Mouse (Mus musculus) forebrain, embryonic 13.5 days (tissue): Measurements from ENCODE around the gene Ciart. TPM values are rescaled to one million over a fixed set of nuclear protein-coding genes. Genes with fewer than 3 reads are reported as not detected.
A peak's percentile ranks its signal among the peaks of the same experiment; 100 is the strongest.
"Not testable (repeated sequence)": the region's sequence is repeated elsewhere in the genome, so short reads cannot be mapped to it uniquely, and the experiment has no call there.

ENCODE experiments used
- ATAC-seq: fragments of 200-750 bp; cut with Nextera tagmentation; 2 replicates; pipeline ENCODE4 v1.8.0; 2017
- H3K27ac ChIP-seq: fragments of 300-500 bp; sonication (generic); 2 replicates; pipeline ENCODE4 v1.5.1; 2015; ENCODE audit warnings: inconsistent platforms, mild to moderate bottlenecking, moderate library complexity
- H3K27me3 ChIP-seq: fragments of 300-500 bp; sonication (generic); 2 replicates; pipeline ENCODE4 v1.6.1; 2015; ENCODE audit warnings: mild to moderate bottlenecking, inconsistent platforms
- H3K36me3 ChIP-seq: fragments of 300-500 bp; sonication (generic); 2 replicates; pipeline ENCODE4 v1.6.1; 2015; ENCODE audit warnings: mild to moderate bottlenecking, inconsistent platforms; ENCODE audit not compliant: poor library complexity, severe bottlenecking
- H3K4me1 ChIP-seq: fragments of 300-500 bp; sonication (generic); 2 replicates; pipeline ENCODE4 v1.6.1; 2015; ENCODE audit warnings: inconsistent platforms
- H3K4me2 ChIP-seq: fragments of 300-500 bp; sonication (generic); 2 replicates; pipeline ENCODE4 v1.6.1; 2015; ENCODE audit warnings: inconsistent platforms, mild to moderate bottlenecking, moderate library complexity
- H3K4me3 ChIP-seq: fragments of 300-500 bp; sonication (generic); 2 replicates; pipeline ENCODE4 v1.5.1; 2015; ENCODE audit warnings: mild to moderate bottlenecking, inconsistent platforms
- H3K9ac ChIP-seq: fragments of 300-500 bp; sonication (generic); 2 replicates; pipeline ENCODE4 v1.6.1; 2015; ENCODE audit warnings: mild to moderate bottlenecking, inconsistent platforms
- H3K9me3 ChIP-seq: fragments of 300-500 bp; sonication (generic); replicated peaks from 2 replicates; pipeline ENCODE4 v1.6.1; 2016; ENCODE audit warnings: inconsistent platforms
- WGBS: fragments of 180-500 bp; shearing (Covaris S2); methylation state at CpG from one replicate; pipeline ENCODE4 v1.1.7; 2015; 5-methylcytosine and 5-hydroxymethylcytosine counted together
- polyA plus RNA-seq: library from polyadenylated mRNA; unstranded; fragments of >200 nt; fragmentation: Nextera tagmentation; extraction: Ambion mirVana; gene quantifications from 2 replicates; pipeline ENCODE4 v1.2.1, GENCODE M21; 2015

Gene Ciart
- polyA plus RNA-seq, 1 experiment from 2014 or later = 5.2 TPM

DNA sequence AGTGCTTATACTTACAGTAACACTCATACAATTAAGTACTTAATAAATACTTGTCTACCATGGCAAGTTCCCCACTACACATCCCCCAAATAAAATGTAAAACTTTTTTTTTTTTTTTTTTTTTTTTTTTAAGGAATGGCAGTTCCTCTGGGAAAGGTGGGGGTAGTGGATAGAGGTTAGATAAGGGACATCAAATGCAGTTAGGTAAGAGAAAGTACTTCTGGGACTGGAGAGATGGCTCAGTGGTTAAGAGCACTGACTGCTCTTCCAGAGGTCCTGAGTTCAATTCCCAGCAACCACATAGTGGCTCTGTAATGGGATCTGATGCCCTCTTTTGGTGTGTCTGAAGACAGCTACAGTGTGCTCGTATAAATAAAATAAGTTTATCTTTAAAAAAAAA, 25.0 kb downstream of the Ciart start:
- Histone ChIP-seq H3K4me1 (peaks cover 12% of the 10 kb centered on the region), H3K36me3 (peaks cover 14% of the 10 kb centered on the region)
- H3K4me3 ChIP-seq, H3K27me3 ChIP-seq, H3K9me3 ChIP-seq, H3K27ac ChIP-seq, H3K9ac ChIP-seq, ATAC-seq, H3K4me2 ChIP-seq: not testable (repeated sequence)
- WGBS = 83% methylated on average over 1 of the region's 1 CpGs

DNA sequence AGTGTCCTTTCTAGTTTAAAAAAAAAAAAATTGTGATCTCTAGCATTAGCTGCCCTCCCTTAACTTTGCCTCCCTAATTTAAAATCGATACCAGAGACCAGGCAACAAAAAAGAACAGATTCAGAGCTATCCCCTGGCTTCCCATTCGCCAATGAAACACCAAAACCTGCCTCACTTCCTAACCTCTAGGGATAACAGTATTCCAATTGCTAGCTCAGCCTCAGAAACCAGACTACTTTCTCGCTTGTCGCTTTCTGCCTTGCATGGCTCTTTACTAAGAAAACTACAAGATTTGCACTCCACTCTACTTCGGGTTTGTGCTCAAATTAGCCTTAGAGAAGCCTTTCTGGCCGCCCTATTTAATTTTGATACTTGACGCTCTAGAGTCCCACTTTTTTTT, 25.9 kb downstream of the Ciart start:
- H3K4me1 ChIP-seq = peaks cover 12% of the 10 kb centered on the region
- peak overlapping the region; percentile 74 for H3K4me2 ChIP-seq
- H3K27me3 ChIP-seq = no peaks in the 10 kb centered on the region
- peak; percentile 16 for ATAC-seq
- H3K36me3 ChIP-seq = peaks cover 24% of the 10 kb centered on the region
- peak overlapping the region; percentile 73 for H3K27ac ChIP-seq
- no peaks in the 10 kb centered on the region for H3K9me3 ChIP-seq
- 29% methylated on average over 7 of the region's 7 CpGs for WGBS
- peak overlapping the region; percentile 90 for H3K4me3 ChIP-seq
- peak overlapping the region; percentile 87 for H3K9ac ChIP-seq

DNA sequence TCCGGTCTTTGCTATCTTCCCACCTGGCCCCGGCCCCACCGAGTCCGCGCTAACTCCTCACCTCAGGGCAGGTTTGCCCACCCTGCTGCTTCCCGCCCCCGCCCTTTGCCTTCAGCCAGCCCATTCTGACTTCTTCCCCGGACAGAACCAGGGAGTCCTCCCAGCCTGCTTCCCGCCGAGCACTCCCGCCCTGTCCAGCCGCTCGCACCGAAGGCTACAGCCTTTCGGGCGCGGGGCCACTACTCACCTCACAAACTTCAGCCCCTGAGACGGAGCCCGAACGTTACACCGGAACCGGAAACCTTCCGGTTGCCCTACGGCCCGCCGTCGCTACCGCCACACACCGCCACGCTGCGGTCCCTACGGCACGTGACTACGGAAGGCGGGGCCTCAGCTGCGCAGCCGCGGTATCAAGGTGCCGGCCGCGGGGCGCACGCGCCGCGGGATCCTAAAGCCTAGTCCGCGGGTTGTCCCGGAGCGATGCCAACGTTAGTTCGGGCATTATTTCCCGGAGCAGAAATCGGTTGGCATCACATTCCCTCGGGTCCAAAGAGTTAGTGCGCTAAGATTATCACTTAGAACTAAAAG, 26.5 kb downstream of the Ciart start, which contains the start of gene Prpf3:
Gene Prpf3, minus strand, starts transcription at position 384 of the 588 bp plus-strand sequence.
- Histone ChIP-seq H3K36me3 (peaks cover 29% of the 10 kb centered on the region), H3K4me2 (peak within 1 kb of the TSS; percentile 74), H3K9me3 (no peaks in the 10 kb centered on the region), H3K4me3 (peak within 1 kb of the TSS; percentile 90), H3K27me3 (no peaks in the 10 kb centered on the region), H3K9ac (peak within 1 kb of the TSS; percentile 87), H3K27ac (peak within 1 kb of the TSS; percentile 73), H3K4me1 (peaks cover 12% of the 10 kb centered on the region)
- ATAC-seq = peak; percentile 99
- WGBS = under 1% methylated on average over 56 of the region's 56 CpGs

DNA sequence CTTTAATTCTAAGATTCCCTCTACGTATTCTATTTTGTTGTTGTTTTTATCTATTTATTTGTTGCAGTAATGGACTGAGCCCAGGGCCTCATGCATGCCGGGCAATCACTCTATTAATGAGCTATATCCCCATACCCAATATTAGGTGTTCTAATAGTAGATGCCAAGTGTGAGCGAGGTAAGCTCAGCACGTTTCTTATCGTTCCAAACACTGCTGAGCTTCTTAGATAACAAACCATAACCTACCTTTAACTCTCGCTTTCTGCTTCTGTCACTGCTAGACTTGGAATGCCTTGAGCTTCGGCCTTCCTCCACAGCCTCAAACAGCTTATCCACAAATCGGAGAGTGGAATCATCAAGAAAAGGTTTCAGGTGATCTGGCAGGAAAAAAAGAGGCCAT, 30.7 kb downstream of the Ciart start:
- no peaks in the 10 kb centered on the region for H3K9me3 ChIP-seq
- H3K4me3 ChIP-seq = no peak overlapping the region
- H3K4me1 ChIP-seq = peaks cover 12% of the 10 kb centered on the region
- peaks cover 72% of the 10 kb centered on the region for H3K36me3 ChIP-seq
- ATAC-seq = no peak
- H3K27ac ChIP-seq = no peak overlapping the region
- H3K9ac ChIP-seq = no peak overlapping the region
- no peak overlapping the region for H3K4me2 ChIP-seq
- 97% methylated on average over 8 of the region's 8 CpGs for WGBS
- no peaks in the 10 kb centered on the region for H3K27me3 ChIP-seq

DNA sequence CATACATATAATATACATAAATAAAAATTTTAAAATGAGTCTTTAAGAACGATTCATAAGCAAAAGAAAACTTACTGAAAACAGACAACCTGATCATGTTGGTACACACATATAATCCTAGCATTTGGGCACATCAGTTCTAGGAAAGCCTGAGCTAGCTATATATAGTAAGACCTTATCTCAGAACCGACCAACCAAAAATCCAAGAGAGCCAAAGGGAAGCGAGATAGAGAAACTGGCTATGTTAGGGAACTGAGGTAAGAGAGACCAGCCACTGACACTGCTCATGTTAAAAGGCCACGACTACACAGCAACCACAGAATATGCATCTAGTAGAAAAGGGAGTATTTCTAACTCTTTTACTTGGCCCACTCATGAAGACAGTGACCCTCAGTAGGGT, 31.4 kb downstream of the Ciart start:
- Histone ChIP-seq H3K4me2 (no peak overlapping the region), H3K27ac (no peak overlapping the region), H3K27me3 (no peaks in the 10 kb centered on the region), H3K9ac (no peak overlapping the region), H3K9me3 (no peaks in the 10 kb centered on the region), H3K36me3 (peaks cover 79% of the 10 kb centered on the region), H3K4me1 (peaks cover 9% of the 10 kb centered on the region), H3K4me3 (no peak overlapping the region)
- no peak for ATAC-seq
- 84% methylated on average over 4 of the region's 4 CpGs for WGBS

DNA sequence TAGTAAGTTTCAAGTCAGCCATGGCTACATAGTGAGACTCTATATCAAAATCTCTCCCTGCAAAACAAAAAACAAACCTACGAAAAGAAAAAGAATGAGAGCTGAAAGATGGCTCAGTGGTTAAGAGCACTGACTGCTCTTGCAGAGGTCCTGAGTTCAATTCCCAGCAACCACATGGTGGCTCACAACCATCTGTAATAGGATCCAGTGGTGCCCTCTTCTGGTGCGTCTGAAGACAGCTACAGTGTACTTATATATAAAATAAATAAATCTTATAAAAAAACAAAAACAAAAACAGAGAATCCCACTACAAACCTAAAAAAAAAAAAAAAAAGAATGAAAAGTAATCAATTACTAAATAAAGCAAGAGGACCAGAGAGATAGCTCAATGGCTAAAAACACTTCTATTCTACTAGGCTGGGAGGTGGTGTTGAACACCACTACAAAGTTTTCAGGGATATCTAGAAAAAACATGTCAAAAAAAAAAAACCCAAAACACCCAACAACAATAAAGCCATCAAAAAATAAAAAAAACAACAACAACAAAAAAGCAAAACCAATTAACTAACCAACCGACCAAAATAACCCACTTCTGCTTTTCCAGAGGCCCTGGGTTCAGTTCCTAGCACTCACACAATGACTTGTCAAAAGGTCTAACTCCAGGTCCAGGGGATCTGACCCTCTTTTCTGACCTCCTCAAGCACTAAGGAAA, 39.4 kb downstream of the Ciart start:
- Histone ChIP-seq H3K27ac (no peak overlapping the region), H3K9ac (no peak overlapping the region), H3K36me3 (peaks cover 92% of the 10 kb centered on the region), H3K4me1 (no peaks in the 10 kb centered on the region), H3K9me3 (no peaks in the 10 kb centered on the region), H3K4me2 (no peak overlapping the region), H3K27me3 (no peaks in the 10 kb centered on the region), H3K4me3 (no peak overlapping the region)
- no peak for ATAC-seq
- WGBS = 93% methylated on average over 3 of the region's 3 CpGs

DNA sequence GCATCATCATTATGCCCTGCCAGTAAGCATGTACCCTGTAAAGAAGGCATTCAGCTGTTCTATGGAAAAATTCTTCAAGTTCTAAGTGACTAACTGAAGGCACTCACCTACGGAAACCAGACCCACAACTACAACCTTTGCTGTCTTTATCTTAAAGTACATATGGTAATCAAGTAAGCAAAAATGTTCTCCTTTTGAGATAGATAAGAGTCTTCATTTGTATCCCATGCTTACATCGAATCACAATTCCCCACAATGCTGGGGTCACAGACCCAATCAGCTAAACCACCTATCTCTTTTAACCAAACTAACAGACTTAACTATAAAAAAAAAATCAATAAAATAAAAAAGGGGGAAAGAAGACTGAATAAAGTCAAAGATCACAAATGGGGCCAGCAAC, 42.8 kb downstream of the Ciart start:
- WGBS = 97% methylated on average over 2 of the region's 2 CpGs
- Histone ChIP-seq H3K4me2 (no peak overlapping the region), H3K27ac (no peak overlapping the region), H3K4me1 (no peaks in the 10 kb centered on the region), H3K27me3 (no peaks in the 10 kb centered on the region), H3K36me3 (peaks cover 84% of the 10 kb centered on the region), H3K9me3 (no peaks in the 10 kb centered on the region), H3K4me3 (no peak overlapping the region), H3K9ac (no peak overlapping the region)
- no peak for ATAC-seq

DNA sequence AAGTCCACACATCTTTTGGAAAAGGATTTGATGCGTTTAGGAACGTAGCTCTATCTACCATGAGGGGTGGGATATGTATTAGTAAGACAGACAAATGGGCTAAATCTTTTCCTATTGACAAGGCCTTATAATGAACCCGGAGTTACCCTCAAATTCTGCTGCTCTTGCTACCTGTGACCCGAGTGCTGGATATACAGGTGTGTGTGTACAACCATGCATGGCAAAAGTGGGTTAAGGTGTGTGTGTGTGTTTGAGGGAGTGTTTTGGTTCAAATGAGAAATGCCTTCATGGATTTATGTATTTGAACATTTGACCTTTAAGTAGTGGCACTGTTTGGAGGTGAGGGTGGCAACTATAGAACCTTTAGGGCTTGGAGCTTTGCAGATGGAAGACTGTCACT, 53.0 kb downstream of the Ciart start:
- no peaks in the 10 kb centered on the region for H3K9me3 ChIP-seq
- H3K4me3 ChIP-seq = no peak overlapping the region
- H3K4me1 ChIP-seq = no peaks in the 10 kb centered on the region
- no peak overlapping the region for H3K4me2 ChIP-seq
- peaks cover 65% of the 10 kb centered on the region for H3K36me3 ChIP-seq
- H3K9ac ChIP-seq = no peak overlapping the region
- ATAC-seq = no peak
- no peaks in the 10 kb centered on the region for H3K27me3 ChIP-seq
- no peak overlapping the region for H3K27ac ChIP-seq
- WGBS = 97% methylated on average over 4 of the region's 4 CpGs

Other genes with a start within 250 kb of the Ciart start
- gene Mcl1, start 223.5 kb downstream of the Ciart start, polyA plus RNA-seq = 40.3 and 44.0 TPM in 2 replicates
- gene Adamtsl4, start 194.3 kb downstream of the Ciart start, polyA plus RNA-seq = 0.53 and 0.80 TPM in 2 replicates
- 9.5 and 12.2 TPM in 2 replicates for gene Ecm1, start 142.7 kb downstream of the Ciart start, polyA plus RNA-seq
- 42.8 and 50.9 TPM in 2 replicates for gene Tars2, start 122.0 kb downstream of the Ciart start, polyA plus RNA-seq
- gene Rprd2, start 63.4 kb downstream of the Ciart start, polyA plus RNA-seq = 22.7 and 23.5 TPM in 2 replicates
- 50.9 and 53.0 TPM in 2 replicates for gene Prpf3, start 26.4 kb downstream of the Ciart start, polyA plus RNA-seq
- 334 and 380 TPM in 2 replicates for gene Mrps21, start 10.7 kb downstream of the Ciart start, polyA plus RNA-seq
- gene BC028528, start 9.8 kb upstream of the Ciart start, polyA plus RNA-seq = 11.8 and 12.4 TPM in 2 replicates
- 28.3 and 34.4 TPM in 2 replicates for gene Aph1a, start 11.7 kb upstream of the Ciart start, polyA plus RNA-seq
- gene Car14, start 22.4 kb upstream of the Ciart start, polyA plus RNA-seq = 23.1 and 27.4 TPM in 2 replicates
- 322 and 341 TPM in 2 replicates for gene Anp32e, start 47.0 kb upstream of the Ciart start, polyA plus RNA-seq
- gene Plekho1, start 113.8 kb upstream of the Ciart start, polyA plus RNA-seq = 80.4 and 85.1 TPM in 2 replicates
- gene Vps45, start 176.2 kb upstream of the Ciart start, polyA plus RNA-seq = 51.9 and 62.2 TPM in 2 replicates
- gene Otud7b, start 222.3 kb upstream of the Ciart start, polyA plus RNA-seq = 11.9 and 12.4 TPM in 2 replicates